Mouse (Mus musculus) stomach, embryonic 16.5 days (tissue): ENCODE measurements around the gene C2cd3. TPM values are rescaled to one million over a fixed set of nuclear protein-coding genes. Genes with fewer than 3 reads are reported as not detected.

Experiments used
- ATAC-seq: fragments of 200-750 bp; cut with Nextera tagmentation; 2 replicates; pipeline ENCODE4 v1.8.0; 2017; ENCODE audit warnings: moderate number of reproducible peaks, moderate TSS enrichment; ENCODE audit not compliant: insufficient read depth, low FRiP score
- H3K27ac ChIP-seq: fragments of 300-500 bp; sonication (generic); 2 replicates; pipeline ENCODE4 v1.5.1; 2014; ENCODE audit warnings: low read length
- H3K27me3 ChIP-seq: fragments of 300-500 bp; sonication (generic); 2 replicates; pipeline ENCODE4 v1.6.1; 2014; ENCODE audit warnings: low read length, control low read depth, mixed read lengths; ENCODE audit not compliant: control insufficient read depth, insufficient read depth
- H3K36me3 ChIP-seq: fragments of 300-500 bp; sonication (generic); 2 replicates; pipeline ENCODE4 v1.6.1; 2014; ENCODE audit warnings: low read length; ENCODE audit not compliant: control insufficient read depth, insufficient read depth
- H3K4me1 ChIP-seq: fragments of 300-500 bp; sonication (generic); 2 replicates; pipeline ENCODE4 v1.6.1; 2014; ENCODE audit warnings: low read length, control low read depth, mixed read lengths; ENCODE audit not compliant: control insufficient read depth, insufficient read depth
- H3K4me2 ChIP-seq: fragments of 300-500 bp; sonication (generic); 2 replicates; pipeline ENCODE4 v1.6.1; 2014; ENCODE audit warnings: low read depth, low read length, mixed read lengths
- H3K4me3 ChIP-seq: fragments of 300-500 bp; sonication (generic); replicated peaks from 2 replicates; pipeline ENCODE4 v1.5.1; 2014; ENCODE audit warnings: mild to moderate bottlenecking, low read length
- H3K9ac ChIP-seq: fragments of 300-500 bp; sonication (generic); 2 replicates; pipeline ENCODE4 v1.6.1; 2014; ENCODE audit warnings: low read length
- H3K9me3 ChIP-seq: fragments of 300-500 bp; sonication (generic); replicated peaks from 2 replicates; pipeline ENCODE4 v1.6.1; 2016; ENCODE audit warnings: low read length, control low read depth; ENCODE audit not compliant: control insufficient read depth
- WGBS: fragments of 180-500 bp; shearing (Covaris S2); extraction: QIAGEN DNeasy Blood & Tissue Kit; methylation state at CpG from one replicate; pipeline ENCODE4 v1.1.7; 2014; 5-methylcytosine and 5-hydroxymethylcytosine counted together
- polyA plus RNA-seq: library from polyadenylated mRNA; unstranded; fragments of >200 nt; fragmentation: Nextera tagmentation; extraction: Ambion mirVana; gene quantifications from 2 replicates; pipeline ENCODE4 v1.2.1, GENCODE M21; 2015

Gene C2cd3
- polyA plus RNA-seq, 1 experiment from 2014 or later = 19.6 TPM

- H3K9me3 ChIP-seq = no peaks in the 10 kb centered on the region
- no peak overlapping the region for H3K4me2 ChIP-seq
- H3K4me3 ChIP-seq = no peak overlapping the region
- peaks cover 3% of the 10 kb centered on the region; the same call in 1 of the 2 replicates for H3K36me3 ChIP-seq
- 82% methylated on average over 6 of the region's 6 CpGs for WGBS
- H3K9ac ChIP-seq = no peak overlapping the region
- H3K27ac ChIP-seq = no peak overlapping the region
- H3K4me1 ChIP-seq = peaks cover 26% of the 10 kb centered on the region
- no peaks in the 10 kb centered on the region for H3K27me3 ChIP-seq
- ATAC-seq = no peak
These were observed 89.7 kb downstream of the C2cd3 start for GRCm38 (mm10) chr7:100461621-100462151.

GRCm38 (mm10) chr7:100463194-100463593, 91.2 kb downstream of the C2cd3 start:
- Histone ChIP-seq H3K9ac (no peak overlapping the region; the same call in 1 of the 2 replicates), H3K9me3 (no peaks in the 10 kb centered on the region), H3K4me3 (no peak overlapping the region), H3K4me2 (no peak overlapping the region), H3K27ac (peak overlapping the region; percentile 25; the same call in 1 of the 2 replicates), H3K27me3 (no peaks in the 10 kb centered on the region), H3K4me1 (peaks cover 34% of the 10 kb centered on the region), H3K36me3 (peaks cover 3% of the 10 kb centered on the region; the same call in 1 of the 2 replicates)
- 54% methylated on average over 9 of the region's 9 CpGs for WGBS
- no peak for ATAC-seq

GRCm38 (mm10) chr7:100463757-100464156, 91.7 kb downstream of the C2cd3 start:
- WGBS = 56% methylated on average over 10 of the region's 10 CpGs
- H3K4me1 ChIP-seq = peaks cover 34% of the 10 kb centered on the region

DNA sequence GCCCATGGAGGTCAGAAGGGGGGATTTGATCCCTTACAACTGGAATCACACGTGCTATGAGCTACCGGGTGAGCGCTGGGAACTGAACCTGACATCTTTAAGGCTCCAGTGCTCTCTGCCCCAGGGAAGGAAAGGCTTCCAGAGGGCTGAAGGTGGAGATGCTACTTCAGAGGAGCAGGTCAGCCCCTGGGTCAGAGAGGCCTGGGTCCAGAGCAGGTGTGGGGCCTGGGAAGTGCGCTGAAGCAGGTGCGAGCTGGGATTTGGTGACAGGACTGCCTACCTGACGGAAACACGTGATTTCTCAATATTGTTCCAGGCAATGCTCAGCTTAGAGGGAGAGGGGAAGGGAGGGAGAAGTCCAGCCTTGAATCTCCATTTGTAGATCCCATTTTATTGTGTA, 92.2 kb downstream of the C2cd3 start:
- H3K9ac ChIP-seq = no peak overlapping the region

More at GRCm38 (mm10) chr7:100463757-100464156, 91.7 kb downstream of the C2cd3 start:
- Histone ChIP-seq H3K36me3 (peaks cover 3% of the 10 kb centered on the region; the same call in 1 of the 2 replicates), H3K9ac (no peak overlapping the region), H3K27me3 (no peaks in the 10 kb centered on the region), H3K4me3 (no peak overlapping the region), H3K9me3 (no peaks in the 10 kb centered on the region), H3K27ac (0 out of 2 replicates have a peak overlapping the region, but pooled peaks have one; percentile 25), H3K4me2 (no peak overlapping the region)
- ATAC-seq = no peak

DNA sequence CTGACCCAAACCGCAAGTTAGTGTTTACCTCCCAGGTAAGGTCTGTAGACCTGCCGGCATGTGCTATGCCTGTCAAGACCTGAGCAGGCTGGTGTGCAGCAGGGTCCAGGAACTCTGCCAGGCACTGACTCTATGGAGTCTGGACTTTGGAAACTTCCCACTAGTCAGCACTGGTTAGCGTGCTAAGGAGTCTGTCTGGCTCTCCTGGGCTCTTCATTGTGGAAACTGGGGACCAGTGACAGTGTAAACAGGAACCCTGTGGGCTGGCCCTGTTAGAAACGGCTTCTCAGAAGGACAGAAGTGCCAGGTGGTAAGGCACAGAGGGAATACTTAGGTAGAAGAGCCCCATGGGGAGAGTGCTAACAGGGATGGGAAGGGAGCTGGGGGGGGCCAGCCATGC, 93.2 kb downstream of the C2cd3 start:
- H3K27ac ChIP-seq = peak overlapping the region; percentile 86
- peaks cover 34% of the 10 kb centered on the region for H3K4me1 ChIP-seq
- H3K9ac ChIP-seq = peak overlapping the region; percentile 4; the same call in 1 of the 2 replicates
- H3K27me3 ChIP-seq = no peaks in the 10 kb centered on the region
- no peak overlapping the region for H3K4me3 ChIP-seq
- peak; percentile 44; the same call in 1 of the 2 replicates for ATAC-seq
- no peaks in the 10 kb centered on the region for H3K9me3 ChIP-seq
- peaks cover 7% of the 10 kb centered on the region; the same call in 1 of the 2 replicates for H3K36me3 ChIP-seq
- WGBS = 55% methylated on average over 4 of the region's 4 CpGs
- H3K4me2 ChIP-seq = peak overlapping the region; percentile 32

More for the DNA sequence above, 92.2 kb downstream of the C2cd3 start:
- no peak overlapping the region for H3K27ac ChIP-seq
- 82% methylated on average over 7 of the region's 7 CpGs for WGBS
- peaks cover 3% of the 10 kb centered on the region; the same call in 1 of the 2 replicates for H3K36me3 ChIP-seq
- peaks cover 34% of the 10 kb centered on the region for H3K4me1 ChIP-seq
- ATAC-seq = no peak
- no peak overlapping the region for H3K4me3 ChIP-seq
- H3K27me3 ChIP-seq = no peaks in the 10 kb centered on the region
- no peaks in the 10 kb centered on the region for H3K9me3 ChIP-seq
- H3K4me2 ChIP-seq = no peak overlapping the region

DNA sequence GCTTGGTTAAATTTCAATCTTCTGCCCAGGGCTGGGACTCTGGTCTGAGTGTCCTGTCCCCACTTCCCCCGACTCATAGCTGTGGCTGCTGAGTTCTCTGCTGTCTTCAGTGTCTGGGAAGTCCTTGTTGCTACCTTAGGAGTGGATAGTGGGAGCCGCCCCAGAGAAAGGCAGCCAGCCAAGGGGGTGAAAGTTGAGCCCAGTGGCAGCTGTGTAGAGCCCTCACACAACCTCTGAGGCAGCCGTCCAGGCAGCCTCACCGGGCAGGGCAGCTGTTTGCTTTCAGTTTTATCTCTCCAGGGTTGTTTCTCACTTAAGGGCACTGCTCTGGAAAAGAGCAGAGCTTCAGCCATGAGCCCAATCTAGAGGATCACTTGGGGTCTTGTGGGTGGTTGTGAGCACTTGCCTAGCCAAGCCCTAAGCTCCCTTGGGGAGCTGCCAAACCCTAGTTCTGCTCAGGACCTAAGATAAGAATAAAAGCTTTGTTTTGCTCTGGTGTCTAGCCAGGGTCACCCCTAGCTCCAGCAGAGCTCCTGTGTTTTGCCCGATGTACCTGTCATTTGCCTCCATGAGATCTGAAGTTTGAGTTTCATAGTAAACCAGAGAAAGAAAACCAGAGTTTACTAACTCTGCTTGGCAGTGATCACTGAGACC, 93.8 kb downstream of the C2cd3 start:
- no peak overlapping the region for H3K4me3 ChIP-seq
- 34% methylated on average over 5 of the region's 5 CpGs for WGBS
- H3K27ac ChIP-seq = peak overlapping the region; percentile 86
- ATAC-seq = peak; percentile 77
- H3K27me3 ChIP-seq = no peaks in the 10 kb centered on the region
- peaks cover 7% of the 10 kb centered on the region; the same call in 1 of the 2 replicates for H3K36me3 ChIP-seq
- peak overlapping the region; percentile 32 for H3K4me2 ChIP-seq
- peak overlapping the region; percentile 4; the same call in 1 of the 2 replicates for H3K9ac ChIP-seq
- H3K9me3 ChIP-seq = no peaks in the 10 kb centered on the region
- H3K4me1 ChIP-seq = peaks cover 34% of the 10 kb centered on the region

DNA sequence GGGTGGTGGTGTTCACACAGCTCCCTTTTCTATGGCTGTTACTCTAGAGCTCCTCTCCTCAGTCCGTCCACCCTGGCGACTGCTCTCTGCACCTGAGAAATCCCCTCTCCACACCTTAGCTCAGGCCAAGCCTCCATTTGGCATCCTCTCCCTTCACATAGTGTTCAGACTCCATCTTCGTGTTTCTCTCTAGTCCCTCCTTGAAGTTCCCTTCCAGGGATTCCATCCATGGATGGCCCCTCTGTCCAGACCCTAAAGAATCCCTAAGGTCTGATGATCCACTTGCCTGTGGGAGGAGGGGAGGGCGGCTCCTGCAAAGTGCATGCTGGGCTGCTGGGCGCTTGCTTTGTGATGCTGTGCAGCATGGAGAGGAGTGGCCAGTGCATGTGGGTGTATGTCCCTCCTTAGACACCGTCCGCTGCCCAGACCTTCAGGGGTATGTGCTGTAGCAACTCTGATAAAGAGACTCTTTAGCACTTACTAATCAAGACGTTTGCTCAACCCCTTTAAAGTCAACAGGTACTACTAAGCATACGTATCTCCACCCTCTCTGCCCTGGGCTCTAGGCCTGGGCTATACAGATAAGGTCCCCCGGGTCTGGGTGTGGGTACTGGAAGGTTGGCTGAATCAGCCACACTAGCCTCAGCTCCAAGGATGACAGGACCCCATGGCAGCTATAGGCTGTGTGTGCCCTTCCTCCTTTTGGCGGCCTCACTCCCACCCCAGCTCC, 94.9 kb downstream of the C2cd3 start:
- H3K4me3 ChIP-seq = no peak overlapping the region
- no peaks in the 10 kb centered on the region for H3K9me3 ChIP-seq
- peaks cover 31% of the 10 kb centered on the region for H3K4me1 ChIP-seq
- ATAC-seq = peak; percentile 88
- H3K36me3 ChIP-seq = peaks cover 7% of the 10 kb centered on the region; the same call in 1 of the 2 replicates
- no peak overlapping the region for H3K9ac ChIP-seq
- WGBS = 75% methylated on average over 11 of the region's 11 CpGs
- 0 out of 2 replicates have a peak overlapping the region, but pooled peaks have one; percentile 18 for H3K4me2 ChIP-seq
- peak overlapping the region; percentile 86 for H3K27ac ChIP-seq
- H3K27me3 ChIP-seq = no peaks in the 10 kb centered on the region

DNA sequence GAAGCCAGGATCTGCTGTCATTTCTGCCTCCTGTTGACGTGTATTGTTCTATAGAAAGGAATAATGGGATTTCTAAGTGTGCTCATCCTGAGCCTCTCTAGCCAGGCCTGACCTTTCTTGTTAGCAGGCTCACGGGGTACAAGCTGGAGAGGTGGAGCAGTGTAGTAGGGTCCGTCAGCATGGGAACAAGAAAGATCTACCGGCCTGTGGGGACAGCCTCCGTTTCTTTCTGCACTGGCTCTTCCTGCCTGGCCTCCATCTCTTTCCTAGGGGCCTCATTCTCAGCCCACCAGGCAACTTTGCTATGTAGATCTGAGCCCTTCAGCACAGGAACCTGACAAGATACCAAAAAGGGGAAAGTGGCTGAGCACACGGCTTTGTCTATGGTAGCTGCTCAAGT, 96.7 kb downstream of the C2cd3 start:
- Histone ChIP-seq H3K4me3 (no peak overlapping the region), H3K4me2 (no peak overlapping the region), H3K9ac (no peak overlapping the region), H3K9me3 (no peaks in the 10 kb centered on the region), H3K36me3 (peaks cover 4% of the 10 kb centered on the region; the same call in 1 of the 2 replicates), H3K27ac (no peak overlapping the region), H3K4me1 (peaks cover 24% of the 10 kb centered on the region), H3K27me3 (no peaks in the 10 kb centered on the region)
- 82% methylated on average over 6 of the region's 6 CpGs for WGBS
- ATAC-seq = no peak

DNA sequence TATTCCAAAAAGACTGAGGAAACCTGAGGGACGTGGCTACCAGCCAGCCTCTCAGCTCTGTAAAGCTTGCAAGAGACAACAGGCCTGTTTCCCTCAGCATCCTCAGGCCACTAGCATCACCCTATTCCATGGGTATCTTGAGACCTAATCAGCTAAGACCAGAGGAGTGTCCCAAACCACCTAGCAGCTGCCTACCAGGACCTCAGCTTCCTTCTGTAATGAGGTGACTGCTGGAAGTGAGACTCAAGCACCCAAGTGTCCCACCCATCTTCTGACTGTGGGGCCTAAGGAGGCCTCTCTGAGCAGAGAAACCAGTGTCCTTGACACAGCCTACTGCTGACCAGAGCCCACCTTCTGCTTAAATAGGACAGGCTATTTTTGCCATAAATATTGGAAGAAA, 97.5 kb downstream of the C2cd3 start:
- Histone ChIP-seq H3K4me2 (no peak overlapping the region), H3K9ac (no peak overlapping the region), H3K36me3 (peaks cover 4% of the 10 kb centered on the region; the same call in 1 of the 2 replicates), H3K27ac (no peak overlapping the region), H3K4me3 (no peak overlapping the region), H3K27me3 (no peaks in the 10 kb centered on the region), H3K4me1 (peaks cover 24% of the 10 kb centered on the region), H3K9me3 (no peaks in the 10 kb centered on the region)
- WGBS = 70% methylated on average over 1 of the region's 1 CpGs
- no peak for ATAC-seq
